9 mouse cellular contexts compared by ENCODE assay signal in the genomic region with DNA sequence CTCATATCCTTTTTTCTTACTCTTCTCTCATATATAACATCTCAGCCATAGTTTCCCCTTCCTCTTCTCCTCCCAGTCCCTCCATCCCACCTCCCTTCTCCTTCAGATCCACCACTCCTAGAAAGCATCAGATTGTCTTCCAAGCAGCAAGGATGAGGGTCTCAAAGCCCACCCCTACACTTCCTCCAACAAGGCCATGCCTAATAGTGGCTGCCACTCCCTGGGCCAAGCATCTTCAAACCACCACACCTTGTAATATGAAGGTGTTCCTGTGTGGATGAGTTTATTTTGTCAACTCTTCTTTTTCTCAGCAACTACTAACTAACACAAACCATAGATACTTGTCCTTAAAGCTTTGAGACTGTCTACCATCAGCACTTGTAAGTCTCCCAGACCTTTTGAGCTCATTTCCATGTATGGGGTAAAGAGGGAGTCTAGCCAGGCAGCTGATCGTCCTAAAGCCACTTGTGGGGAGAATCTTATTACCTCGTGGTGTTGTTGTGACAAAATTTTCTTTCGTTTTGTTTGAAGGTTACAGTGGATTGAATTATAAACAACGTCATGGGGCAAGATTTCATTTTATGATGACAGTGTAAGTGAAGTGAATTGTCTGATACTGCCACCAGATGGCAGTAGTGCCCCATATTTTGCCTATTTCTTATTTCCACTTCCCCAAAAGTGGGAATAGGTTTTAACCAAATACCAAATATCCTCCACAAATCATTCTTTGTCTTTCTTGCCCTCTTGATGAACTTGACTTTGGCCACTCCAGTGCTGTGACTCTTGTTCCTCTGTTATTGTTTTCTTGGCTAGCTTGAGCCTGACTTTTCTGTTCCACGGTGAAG. TPM values are rescaled to one million over a fixed set of nuclear protein-coding genes. Genes with fewer than 3 reads are reported as not detected.
DNase-seq lines count a peak whose midpoint lies in the region; ATAC-seq lines count a peak whose summit lies in the region.
"Had no signal": no experiment of that assay in that cellular context is flagged by ENCODE, and none has a peak within 500 bp of the region (broad histone marks: within the 10 kb centered on the region; RNA-seq: fewer than 3 reads in every experiment).

No protein-coding gene starts in this region.

- peaks cover 41% of the 10 kb centered on the region for H3K27me3 ChIP-seq in embryonic facial prominence, embryonic 10.5 days (replicated peaks; ENCODE audit: low read depth, poor library complexity, severe bottlenecking)
- H3K27me3 ChIP-seq in splenic B cell, adult 2 months (ENCODE audit: control insufficient read depth, insufficient read depth, low read length, poor library complexity, severe bottlenecking) = no peaks in the 10 kb centered on the region
- H3K27me3 ChIP-seq: embryonic facial prominence, embryonic 15.5 days had no signal

- H3K36me3 ChIP-seq in embryonic facial prominence, embryonic 10.5 days (replicated peaks) = peaks cover 14% of the 10 kb centered on the region
- 0 out of 2 replicates have a peak, but pooled peaks cover 4% of the 10 kb centered on the region for H3K36me3 ChIP-seq in splenic B cell, adult 2 months (ENCODE audit: control insufficient read depth, insufficient read depth, low read length, poor library complexity, severe bottlenecking)

- H3K4me3 ChIP-seq in embryonic facial prominence, embryonic 10.5 days = no peak overlapping the region
- H3K4me3 ChIP-seq: embryonic facial prominence, embryonic 15.5 days had no signal

- intact Hi-C loops in heart, postnatal 10 days (cut with DNase I) = loop anchor here (1.0 to 5.0 kb wide), 3 partner anchors 140 to 259 kb away; a partner anchor contains a TSS

- peak; percentile 66; the same call in 1 of the 2 replicates for ATAC-seq in megakaryocyte-erythroid progenitor cell, adult 5-6 weeks (replicated peaks; ENCODE audit: low FRiP score, low TSS enrichment, poor library complexity, severe bottlenecking)

- 17% methylated on average over 5 of the region's 5 CpGs for WGBS in embryonic facial prominence, embryonic 10.5 days

- no peaks in the 10 kb centered on the region for H3K9me3 ChIP-seq in embryonic facial prominence, embryonic 10.5 days
- H3K9me3 ChIP-seq: embryonic facial prominence, embryonic 15.5 days had no signal

- H3K4me1 ChIP-seq in embryonic facial prominence, embryonic 10.5 days = peaks cover 33% of the 10 kb centered on the region

- H3K27ac ChIP-seq in embryonic facial prominence, embryonic 10.5 days (replicated peaks) = peak overlapping the region; percentile 54
- H3K27ac ChIP-seq: embryonic facial prominence, embryonic 15.5 days had no signal

- peak; percentile 62 for DNase-seq in ovary, postnatal 14 days (ENCODE audit: low spot score)
- DNase-seq in ovary, adult 18-20 months (ENCODE audit: low spot score) = no peak
- DNase-seq in adrenal gland, adult 2 months = peak; percentile 33
- DNase-seq in embryonic facial prominence, embryonic 10.5 days (ENCODE audit: low spot score) = peak; percentile 63
- peak; percentile 68 to 81 for DNase-seq in heart, postnatal 10 days
- peak; percentile 66 to 77 for DNase-seq in layer of hippocampus, postnatal 10 days (ENCODE audit: low spot score in 2 of 2)
- peak; percentile 85 for DNase-seq in splenic B cell, adult 2 months (ENCODE audit: low read depth, low spot score)

RNA-seq across cellular contexts. Expression of a gene that starts 14.6 kb away (rescaled TPM):
- 10 to 100 TPM; 15.0 to 18.3 TPM for total RNA-seq in adrenal gland, adult 2 months (2021)
- polyA plus RNA-seq in adrenal gland, adult 2 months (2012; rRNA removed) = 4.8 and 6.5 TPM in 2 replicates
- polyA plus RNA-seq in embryonic facial prominence, embryonic 10.5 days (2016; fragmentation: Nextera tagmentation; extraction: Ambion mirVana) = 35.4 and 35.9 TPM in 2 replicates
- 10 to 100 TPM; 10.1 to 11.9 TPM for total RNA-seq in heart, postnatal 10 days (2021)
- 10 to 100 TPM; 10.6 to 10.7 TPM for total RNA-seq in layer of hippocampus, postnatal 10 days (2021)
- total RNA-seq in megakaryocyte-erythroid progenitor cell, adult 5-6 weeks (2014; fragmentation: Nextera tagmentation) = 31.0 and 47.2 TPM in 2 replicates
- total RNA-seq in megakaryocyte-erythroid progenitor cell, adult 5-6 weeks (2017) = 13.9 and 21.5 TPM in 2 replicates

RNA-seq across cellular contexts. Expression of a gene that starts 14.6 kb away (rescaled TPM):
- total RNA-seq in adrenal gland, adult 2 months (2021) = 10 to 100 TPM in 1 of 2 experiments, 1 to 10 TPM in 1; 9.1 to 15.1 TPM
- 3.8 and 4.0 TPM in 2 replicates for polyA plus RNA-seq in adrenal gland, adult 2 months (2012; rRNA removed)
- 63.4 and 66.4 TPM in 2 replicates for polyA plus RNA-seq in embryonic facial prominence, embryonic 10.5 days (2016; fragmentation: Nextera tagmentation; extraction: Ambion mirVana)
- total RNA-seq in heart, postnatal 10 days (2021) = 10 to 100 TPM; 14.3 to 16.7 TPM
- 10 to 100 TPM; 25.7 to 26.7 TPM for total RNA-seq in layer of hippocampus, postnatal 10 days (2021)
- total RNA-seq in megakaryocyte-erythroid progenitor cell, adult 5-6 weeks (2014; fragmentation: Nextera tagmentation) = 24.7 and 34.1 TPM in 2 replicates
- total RNA-seq in megakaryocyte-erythroid progenitor cell, adult 5-6 weeks (2017) = 8.7 and 16.5 TPM in 2 replicates
